Mouse (Mus musculus) kidney, adult 2 months (tissue): ENCODE measurements around the gene 1110004F10Rik.

Source experiments
- CTCF ChIP-seq: fragments of 200-500 bp; conservative IDR thresholded peaks from 2 replicates; pipeline ENCODE4 v1.5.1; 2011; ENCODE audit warnings: low read depth, mild to moderate bottlenecking, control low read depth, low read length, moderate library complexity, mixed read lengths; ENCODE audit not compliant: insufficient read depth, insufficient read length
- POLR2A ChIP-seq: fragments of 200-500 bp; IDR thresholded peaks from one replicate; pipeline ENCODE4 v1.6.1; 2011; ENCODE audit warnings: low read depth, low read length, control low read depth

- TF ChIP-seq POLR2A: no peak
- no peak for TF ChIP-seq CTCF
These were observed 7.2 kb upstream of the 1110004F10Rik start for GRCm38 (mm10) chr7:116031718-116032595.
